Mouse (Mus musculus): ENCODE results near the gene Ap5z1. TPM values are rescaled to one million over a fixed set of nuclear protein-coding genes. Genes with fewer than 3 reads are reported as not detected.

The Ap5z1 gene
- polyA plus RNA-seq, 1 experiment from 2014 or later: 9.6 TPM

GRCm38 (mm10) chr5:142443514-142443913 is 20.2 kb upstream of the Ap5z1 start:
- Histone ChIP-seq H3K4me1 (replicated peaks; ENCODE audit: control insufficient read depth, insufficient read depth, low read length) (peaks cover 24% of the 10 kb centered on the region), H3K9ac (ENCODE audit: low read depth, low read length) (no peak overlapping the region), H3K9me3 (ENCODE audit: control insufficient read depth, low read length) (no peaks in the 10 kb centered on the region), H3K27me3 (ENCODE audit: control insufficient read depth, insufficient read depth, low read length) (no peaks in the 10 kb centered on the region), H3K4me2 (replicated peaks; ENCODE audit: low read depth, low read length) (no peak overlapping the region), H3K4me3 (ENCODE audit: low read depth, low read length) (no peak overlapping the region), H3K36me3 (ENCODE audit: control insufficient read depth, insufficient read depth, low read length) (no peaks in the 10 kb centered on the region), H3K27ac (ENCODE audit: low read depth, low read length) (no peak overlapping the region)
- 64% methylated on average over 15 of the region's 15 CpGs for WGBS
- no peak for DNase-seq (ENCODE audit: low spot score)
- ATAC-seq (ENCODE audit: low FRiP score): no peak

- Histone ChIP-seq H3K4me3 (ENCODE audit: low read depth, low read length) (no peak overlapping the region), H3K9ac (ENCODE audit: low read depth, low read length) (no peak overlapping the region), H3K4me2 (replicated peaks; ENCODE audit: low read depth, low read length) (no peak overlapping the region), H3K9me3 (ENCODE audit: control insufficient read depth, low read length) (no peaks in the 10 kb centered on the region), H3K4me1 (replicated peaks; ENCODE audit: control insufficient read depth, insufficient read depth, low read length) (peaks cover 24% of the 10 kb centered on the region), H3K27me3 (ENCODE audit: control insufficient read depth, insufficient read depth, low read length) (no peaks in the 10 kb centered on the region), H3K27ac (ENCODE audit: low read depth, low read length) (no peak overlapping the region), H3K36me3 (ENCODE audit: control insufficient read depth, insufficient read depth, low read length) (no peaks in the 10 kb centered on the region)
- ATAC-seq (ENCODE audit: low FRiP score) (no peak), DNase-seq (ENCODE audit: low spot score) (no peak)
- WGBS: 76% methylated on average over 14 of the region's 14 CpGs
Observed at GRCm38 (mm10) chr5:142443994-142444393, 19.8 kb upstream of the Ap5z1 start.

GRCm38 (mm10) chr5:142444791-142445531 is 18.8 kb upstream of the Ap5z1 start:
- no peak overlapping the region for H3K4me2 ChIP-seq (replicated peaks; ENCODE audit: low read depth, low read length)
- H3K4me3 ChIP-seq (ENCODE audit: low read depth, low read length): no peak overlapping the region
- DNase-seq (ENCODE audit: low spot score) (no peak), ATAC-seq (ENCODE audit: low FRiP score) (no peak)
- no peaks in the 10 kb centered on the region for H3K27me3 ChIP-seq (ENCODE audit: control insufficient read depth, insufficient read depth, low read length)
- WGBS: 66% methylated on average over 11 of the region's 11 CpGs
- no peaks in the 10 kb centered on the region for H3K36me3 ChIP-seq (ENCODE audit: control insufficient read depth, insufficient read depth, low read length)
- no peak overlapping the region for H3K27ac ChIP-seq (ENCODE audit: low read depth, low read length)
- no peak overlapping the region for H3K9ac ChIP-seq (ENCODE audit: low read depth, low read length)
- peaks cover 17% of the 10 kb centered on the region for H3K4me1 ChIP-seq (replicated peaks; ENCODE audit: control insufficient read depth, insufficient read depth, low read length)
- H3K9me3 ChIP-seq (ENCODE audit: control insufficient read depth, low read length): no peaks in the 10 kb centered on the region

- no peak overlapping the region for H3K4me2 ChIP-seq (replicated peaks; ENCODE audit: low read depth, low read length)
- no peak overlapping the region for H3K9ac ChIP-seq (ENCODE audit: low read depth, low read length)
- H3K4me3 ChIP-seq (ENCODE audit: low read depth, low read length): no peak overlapping the region
- DNase-seq (ENCODE audit: low spot score): peak; percentile 48
- ATAC-seq (ENCODE audit: low FRiP score): no peak
- peaks cover 17% of the 10 kb centered on the region for H3K4me1 ChIP-seq (replicated peaks; ENCODE audit: control insufficient read depth, insufficient read depth, low read length)
- H3K27me3 ChIP-seq (ENCODE audit: control insufficient read depth, insufficient read depth, low read length): no peaks in the 10 kb centered on the region
- H3K27ac ChIP-seq (ENCODE audit: low read depth, low read length): no peak overlapping the region
- 47% methylated on average over 8 of the region's 8 CpGs for WGBS
- H3K36me3 ChIP-seq (ENCODE audit: control insufficient read depth, insufficient read depth, low read length): no peaks in the 10 kb centered on the region
- H3K9me3 ChIP-seq (ENCODE audit: control insufficient read depth, low read length): no peaks in the 10 kb centered on the region
Observed at GRCm38 (mm10) chr5:142445709-142446108, 18.0 kb upstream of the Ap5z1 start.

- H3K27ac ChIP-seq (ENCODE audit: low read depth, low read length): no peak overlapping the region
- no peaks in the 10 kb centered on the region for H3K9me3 ChIP-seq (ENCODE audit: control insufficient read depth, low read length)
- DNase-seq (ENCODE audit: low spot score): peak; percentile 96
- 0 out of 2 replicates have a peak, but pooled peaks cover 2% of the 10 kb centered on the region for H3K36me3 ChIP-seq (ENCODE audit: control insufficient read depth, insufficient read depth, low read length)
- H3K27me3 ChIP-seq (ENCODE audit: control insufficient read depth, insufficient read depth, low read length): no peaks in the 10 kb centered on the region
- H3K4me2 ChIP-seq (replicated peaks; ENCODE audit: low read depth, low read length): no peak overlapping the region
- peaks cover 12% of the 10 kb centered on the region for H3K4me1 ChIP-seq (replicated peaks; ENCODE audit: control insufficient read depth, insufficient read depth, low read length)
- H3K4me3 ChIP-seq (ENCODE audit: low read depth, low read length): no peak overlapping the region
- peak; percentile 51 for ATAC-seq (ENCODE audit: low FRiP score)
- 11% methylated on average over 9 of the region's 9 CpGs for whole genome bisulfite sequencing
- no peak overlapping the region for H3K9ac ChIP-seq (ENCODE audit: low read depth, low read length)
Observed at GRCm38 (mm10) chr5:142448076-142448475, 15.7 kb upstream of the Ap5z1 start.

- no peak overlapping the region for H3K27ac ChIP-seq (ENCODE audit: low read depth, low read length)
- 44% methylated on average over 12 of the region's 12 CpGs for WGBS
- H3K4me2 ChIP-seq (replicated peaks; ENCODE audit: low read depth, low read length): no peak overlapping the region
- H3K9ac ChIP-seq (ENCODE audit: low read depth, low read length): no peak overlapping the region
- H3K4me3 ChIP-seq (ENCODE audit: low read depth, low read length): no peak overlapping the region
- peaks cover 5% of the 10 kb centered on the region; the same call in 1 of the 2 replicates for H3K36me3 ChIP-seq (ENCODE audit: control insufficient read depth, insufficient read depth, low read length)
- ATAC-seq (ENCODE audit: low FRiP score) (no peak), DNase-seq (ENCODE audit: low spot score) (no peak)
- H3K27me3 ChIP-seq (ENCODE audit: control insufficient read depth, insufficient read depth, low read length): no peaks in the 10 kb centered on the region
- peaks cover 9% of the 10 kb centered on the region for H3K4me1 ChIP-seq (replicated peaks; ENCODE audit: control insufficient read depth, insufficient read depth, low read length)
- no peaks in the 10 kb centered on the region for H3K9me3 ChIP-seq (ENCODE audit: control insufficient read depth, low read length)
Observed at GRCm38 (mm10) chr5:142448623-142449022, 15.1 kb upstream of the Ap5z1 start.

- Histone ChIP-seq H3K27me3 (ENCODE audit: control insufficient read depth, insufficient read depth, low read length) (no peaks in the 10 kb centered on the region), H3K4me1 (replicated peaks; ENCODE audit: control insufficient read depth, insufficient read depth, low read length) (peaks cover 3% of the 10 kb centered on the region), H3K36me3 (ENCODE audit: control insufficient read depth, insufficient read depth, low read length) (peaks cover 9% of the 10 kb centered on the region; the same call in 1 of the 2 replicates), H3K9me3 (ENCODE audit: control insufficient read depth, low read length) (no peaks in the 10 kb centered on the region), H3K27ac (ENCODE audit: low read depth, low read length) (no peak overlapping the region), H3K4me2 (replicated peaks; ENCODE audit: low read depth, low read length) (no peak overlapping the region), H3K9ac (ENCODE audit: low read depth, low read length) (no peak overlapping the region), H3K4me3 (ENCODE audit: low read depth, low read length) (no peak overlapping the region)
- WGBS: 85% methylated on average over 9 of the region's 9 CpGs
- no peak for DNase-seq (ENCODE audit: low spot score)
- no peak for ATAC-seq (ENCODE audit: low FRiP score)
Observed at GRCm38 (mm10) chr5:142450846-142451245, 12.9 kb upstream of the Ap5z1 start.

- no peaks in the 10 kb centered on the region for H3K9me3 ChIP-seq (ENCODE audit: control insufficient read depth, low read length)
- no peak overlapping the region for H3K27ac ChIP-seq (ENCODE audit: low read depth, low read length)
- 0 out of 2 replicates have a peak, but pooled peaks have one; percentile 14 for ATAC-seq (ENCODE audit: low FRiP score)
- WGBS: 0% methylated on average over 1 of the region's 1 CpGs
- no peak overlapping the region for H3K9ac ChIP-seq (ENCODE audit: low read depth, low read length)
- peak; percentile 78 for DNase-seq (ENCODE audit: low spot score)
- peaks cover 3% of the 10 kb centered on the region; the same call in 1 of the 2 replicates for H3K4me1 ChIP-seq (replicated peaks; ENCODE audit: control insufficient read depth, insufficient read depth, low read length)
- no peak overlapping the region for H3K4me2 ChIP-seq (replicated peaks; ENCODE audit: low read depth, low read length)
- H3K4me3 ChIP-seq (ENCODE audit: low read depth, low read length): no peak overlapping the region
- peaks cover 11% of the 10 kb centered on the region; the same call in 1 of the 2 replicates for H3K36me3 ChIP-seq (ENCODE audit: control insufficient read depth, insufficient read depth, low read length)
- no peaks in the 10 kb centered on the region for H3K27me3 ChIP-seq (ENCODE audit: control insufficient read depth, insufficient read depth, low read length)
Observed at GRCm38 (mm10) chr5:142451759-142452158, 12.0 kb upstream of the Ap5z1 start.

GRCm38 (mm10) chr5:142453742-142454141 is 10.0 kb upstream of the Ap5z1 start:
- Histone ChIP-seq H3K4me3 (ENCODE audit: low read depth, low read length) (no peak overlapping the region), H3K9ac (ENCODE audit: low read depth, low read length) (no peak overlapping the region), H3K27ac (ENCODE audit: low read depth, low read length) (no peak overlapping the region), H3K36me3 (ENCODE audit: control insufficient read depth, insufficient read depth, low read length) (peaks cover 15% of the 10 kb centered on the region; the same call in 1 of the 2 replicates), H3K4me2 (replicated peaks; ENCODE audit: low read depth, low read length) (no peak overlapping the region), H3K27me3 (ENCODE audit: control insufficient read depth, insufficient read depth, low read length) (no peaks in the 10 kb centered on the region), H3K4me1 (replicated peaks; ENCODE audit: control insufficient read depth, insufficient read depth, low read length) (no peaks in the 10 kb centered on the region), H3K9me3 (ENCODE audit: control insufficient read depth, low read length) (no peaks in the 10 kb centered on the region)
- no peak for DNase-seq (ENCODE audit: low spot score)
- no peak for ATAC-seq (ENCODE audit: low FRiP score)
- 94% methylated on average over 13 of the region's 13 CpGs for WGBS
